Mouse (Mus musculus) lung, adult 2 months (tissue): ENCODE data around the gene Herc3.
"Not testable (repeated sequence)": the region's sequence is repeated elsewhere in the genome, so short reads cannot be mapped to it uniquely, and the experiment has no call there.

Source experiments
- CTCF ChIP-seq: fragments of 200-500 bp; IDR thresholded peaks from 2 replicates; pipeline ENCODE4 v1.5.1; 2011; ENCODE audit warnings: mild to moderate bottlenecking, low read length, control low read depth; ENCODE audit not compliant: insufficient read depth
- POLR2A ChIP-seq: fragments of 200-500 bp; IDR thresholded peaks from 2 replicates; pipeline ENCODE4 v1.6.1; 2011; ENCODE audit warnings: low read depth, mild to moderate bottlenecking, control low read depth, low read length, borderline replicate concordance; ENCODE audit errors: extremely low read depth

GRCm38 (mm10) chr6:58817037-58817436 lies 14.2 kb upstream of the Herc3 start:
- TF ChIP-seq CTCF, POLR2A: not testable (repeated sequence)
